Mouse (Mus musculus) thymus, postnatal 14 days (tissue): ENCODE data around the gene Naa11.

ENCODE experiments used
- DNase-seq: peaks from one replicate; pipeline ENCODE4 v3.0.0; 2021

Naa11 gene

GRCm38 (mm10) chr5:97334794-97335193, 57.4 kb downstream of the Naa11 start:
- DNase-seq: no peak
